Comparison of ENCODE assay signal across 8 mouse cellular contexts in genomic region chr1:72284539-72284938, GRCm38 (mm10). TPM values are rescaled to one million over a fixed set of nuclear protein-coding genes. Genes with fewer than 3 reads are reported as not detected.
A peak's percentile ranks its signal among the peaks of the same experiment; 100 is the strongest.
DNase-seq lines count a peak whose midpoint lies in the region; ATAC-seq and TF ChIP-seq lines count a peak whose summit lies in the region.

No protein-coding gene starts in this region.

- peaks cover 2% of the 10 kb centered on the region; the same call in 1 of the 2 replicates for H3K27me3 ChIP-seq in heart, embryonic 11.5 days (ENCODE audit: control insufficient read depth, insufficient read depth, low read length)
- H3K27me3 ChIP-seq in E14TG2a.4 (ENCODE audit: insufficient read depth, low read length) = peaks cover 45% of the 10 kb centered on the region
- no peaks in the 10 kb centered on the region for H3K27me3 ChIP-seq in forebrain, embryonic 15.5 days
- peaks cover 4% of the 10 kb centered on the region; the same call in 1 of the 2 replicates for H3K27me3 ChIP-seq in liver, embryonic 14.5 days (ENCODE audit: control insufficient read depth, insufficient read depth, low read length)

- peak overlapping the region; percentile 85 for H3K4me2 ChIP-seq in heart, embryonic 11.5 days
- H3K4me2 ChIP-seq in forebrain, embryonic 15.5 days (replicated peaks) = peak overlapping the region; percentile 84
- H3K4me2 ChIP-seq in liver, embryonic 14.5 days (ENCODE audit: low read depth) = peak overlapping the region; percentile 86

- no peaks in the 10 kb centered on the region for H3K36me3 ChIP-seq in heart, embryonic 11.5 days (ENCODE audit: control insufficient read depth, insufficient read depth, low read length)
- H3K36me3 ChIP-seq in E14TG2a.4 (ENCODE audit: insufficient read depth, low read length) = 0 out of 2 replicates have a peak, but pooled peaks cover 5% of the 10 kb centered on the region
- 0 out of 2 replicates have a peak, but pooled peaks cover 3% of the 10 kb centered on the region for H3K36me3 ChIP-seq in forebrain, embryonic 15.5 days
- H3K36me3 ChIP-seq in liver, embryonic 14.5 days (replicated peaks; ENCODE audit: control insufficient read depth, insufficient read depth, low read depth) = no peaks in the 10 kb centered on the region

- no peak overlapping the region for H3K9ac ChIP-seq in heart, embryonic 11.5 days (ENCODE audit: low read depth, low read length)
- H3K9ac ChIP-seq in forebrain, embryonic 15.5 days (replicated peaks) = peak overlapping the region; percentile 69
- no peak overlapping the region for H3K9ac ChIP-seq in liver, embryonic 14.5 days (replicated peaks)

- no peak overlapping the region for H3K4me3 ChIP-seq in heart, embryonic 11.5 days (ENCODE audit: low read depth, low read length)
- peak overlapping the region; percentile 93 for H3K4me3 ChIP-seq in E14TG2a.4 (replicated peaks; ENCODE audit: low read length)
- peak overlapping the region; percentile 50 for H3K4me3 ChIP-seq in forebrain, embryonic 15.5 days
- H3K4me3 ChIP-seq in liver, embryonic 14.5 days (ENCODE audit: insufficient read depth in 1 of 2, low read depth in 2 of 2, low read length in 2 of 2) = peak overlapping the region in 1 of 2 experiments; percentile 65; a peak in 1 of 4 replicates

- no peaks in the 10 kb centered on the region for H3K9me3 ChIP-seq in heart, embryonic 11.5 days (replicated peaks; ENCODE audit: control insufficient read depth, low read length)
- no peaks in the 10 kb centered on the region for H3K9me3 ChIP-seq in E14TG2a.4 (ENCODE audit: low read length)
- H3K9me3 ChIP-seq in forebrain, embryonic 15.5 days = no peaks in the 10 kb centered on the region
- H3K9me3 ChIP-seq in liver, embryonic 14.5 days (ENCODE audit: control insufficient read depth, low read length) = no peaks in the 10 kb centered on the region

- no peak for TF ChIP-seq EP300 in liver, embryonic 14.5 days (IDR thresholded peaks at IDR 0.05; ENCODE audit: low read depth)

- ATAC-seq in heart, embryonic 11.5 days (replicated peaks; ENCODE audit: insufficient number of reproducible peaks, low FRiP score, low TSS enrichment) = no peak
- ATAC-seq in forebrain, embryonic 15.5 days (replicated peaks) = peak; percentile 67
- ATAC-seq in liver, embryonic 14.5 days (ENCODE audit: insufficient read depth) = no peak

- H3K4me1 ChIP-seq in heart, embryonic 11.5 days (ENCODE audit: control insufficient read depth, insufficient read depth, low read length) = no peaks in the 10 kb centered on the region
- H3K4me1 ChIP-seq in E14TG2a.4 (replicated peaks; ENCODE audit: low read depth, low read length) = peaks cover 19% of the 10 kb centered on the region
- H3K4me1 ChIP-seq in forebrain, embryonic 15.5 days = peaks cover 32% of the 10 kb centered on the region
- H3K4me1 ChIP-seq in liver, embryonic 14.5 days (replicated peaks; ENCODE audit: control insufficient read depth in 2 of 2, insufficient read depth in 2 of 2, low read length in 1 of 2) = peaks cover 0 to 21% of the 10 kb centered on the region in 2 experiments; a peak in 3 of 4 replicates

- WGBS in heart, embryonic 11.5 days (ENCODE audit: insufficient replicate concordance) = 11% methylated on average over 5 of the region's 5 CpGs
- WGBS in forebrain, embryonic 15.5 days = under 1% methylated on average over 5 of the region's 5 CpGs
- 2% methylated on average over 5 of the region's 5 CpGs for WGBS in liver, embryonic 14.5 days (ENCODE audit: insufficient replicate concordance)

- no peak for DNase-seq in heart, adult 9 months (ENCODE audit: low spot score in 2 of 2)
- DNase-seq in liver, embryonic 14.5 days (ENCODE audit: low read depth in 3 of 3, low spot score in 3 of 3) = no peak
- no peak for DNase-seq in urinary bladder, postnatal 4 days (ENCODE audit: low spot score in 2 of 2)
- no peak for DNase-seq in adrenal gland, adult (ENCODE audit: inconsistent age in 2 of 2, low spot score in 1 of 2)
- DNase-seq in thymus, postnatal 10 days (ENCODE audit: low spot score in 2 of 2) = no peak

- no peak for TF ChIP-seq CTCF in E14TG2a.4 (conservative IDR thresholded peaks at IDR 0.05; ENCODE audit: low read length)
- no peak for TF ChIP-seq CTCF in liver, embryonic 14.5 days (IDR thresholded peaks at IDR 0.05; ENCODE audit: low read depth)

- H3K27ac ChIP-seq in heart, embryonic 11.5 days (ENCODE audit: low read depth, low read length) = no peak overlapping the region
- peak overlapping the region; percentile 84 for H3K27ac ChIP-seq in forebrain, embryonic 15.5 days (replicated peaks)
- H3K27ac ChIP-seq in liver, embryonic 14.5 days = no peak overlapping the region

RNA-seq across cellular contexts. Expression of gene Tmem169, which starts 0.4 kb away (rescaled TPM):
- polyA plus RNA-seq in heart, embryonic 11.5 days (2014; fragmentation: Nextera tagmentation; extraction: Ambion mirVana) = 0.41 and 0.74 TPM in 2 replicates
- 32.8 and 34.0 TPM in 2 replicates for polyA plus RNA-seq in forebrain, embryonic 15.5 days (2015; fragmentation: Nextera tagmentation; extraction: Ambion mirVana)
- polyA plus RNA-seq in liver, embryonic 14.5 days (2012; rRNA removed) = 0.39 and 0.50 TPM in 2 replicates
- 0.67 and 0.81 TPM in 2 replicates for polyA plus RNA-seq in liver, embryonic 14.5 days (2014; fragmentation: Nextera tagmentation; extraction: Ambion mirVana)

RNA-seq across cellular contexts. Expression of gene Pecr, which starts 0.4 kb away (rescaled TPM):
- polyA plus RNA-seq in heart, embryonic 11.5 days (2014; fragmentation: Nextera tagmentation; extraction: Ambion mirVana) = 20.2 and 20.9 TPM in 2 replicates
- polyA plus RNA-seq in forebrain, embryonic 15.5 days (2015; fragmentation: Nextera tagmentation; extraction: Ambion mirVana) = 9.1 and 12.8 TPM in 2 replicates
- polyA plus RNA-seq in liver, embryonic 14.5 days (2012; rRNA removed) = 17.7 and 23.1 TPM in 2 replicates
- 40.2 and 48.1 TPM in 2 replicates for polyA plus RNA-seq in liver, embryonic 14.5 days (2014; fragmentation: Nextera tagmentation; extraction: Ambion mirVana)

RNA-seq across cellular contexts. Expression of gene Xrcc5, which starts 22.7 kb away (rescaled TPM):
- polyA plus RNA-seq in heart, embryonic 11.5 days (2014; fragmentation: Nextera tagmentation; extraction: Ambion mirVana) = 23.7 and 24.5 TPM in 2 replicates
- 27.3 and 28.1 TPM in 2 replicates for polyA plus RNA-seq in forebrain, embryonic 15.5 days (2015; fragmentation: Nextera tagmentation; extraction: Ambion mirVana)
- 4.7 and 8.9 TPM in 2 replicates for polyA plus RNA-seq in liver, embryonic 14.5 days (2012; rRNA removed)
- polyA plus RNA-seq in liver, embryonic 14.5 days (2014; fragmentation: Nextera tagmentation; extraction: Ambion mirVana) = 17.6 and 18.1 TPM in 2 replicates

Comparison
In these comparisons a context has a peak if more than half of its experiments do, and no peak if none do; other contexts are left out.
1. RNA of gene Tmem169, which starts 0.4 kb away (polyA plus RNA-seq): 32.8 to 34.0 TPM in forebrain, embryonic 15.5 days; 0.39 to 0.81 TPM in liver, embryonic 14.5 days and 0.41 to 0.74 TPM in heart, embryonic 11.5 days; every median in the first group is over 10 times any median in the second.
2. Peak in every context shown above with its lines, with median percentiles within 50 percentile points of each other: H3K4me2 ChIP-seq.